Mouse (Mus musculus) forelimb bud, embryonic 11.5 days (tissue): ENCODE measurements around the gene Ank2.

Experiments
- DNase-seq: peaks from one replicate; pipeline ENCODE4 v3.0.0-alpha.2; 2012; ENCODE audit warnings: low read depth, low spot score

The Ank2 gene

GRCm38 (mm10) chr3:126886644-126887043 is 612.5 kb downstream of the Ank2 start:
- no peak for DNase-seq

GRCm38 (mm10) chr3:126886090-126886489 is 613.1 kb downstream of the Ank2 start:
- DNase-seq = no peak

GRCm38 (mm10) chr3:126878233-126878632 is 620.9 kb downstream of the Ank2 start:
- DNase-seq = no peak
